Mouse (Mus musculus) adrenal gland, postnatal 14 days (tissue): ENCODE measurements around the gene Capzb. TPM values are rescaled to one million over a fixed set of nuclear protein-coding genes. Genes with fewer than 3 reads are reported as not detected.
A peak's percentile ranks its signal among the peaks of the same experiment; 100 is the strongest.

Experiments
- DNase-seq: peaks from one replicate; pipeline ENCODE4 v3.0.0; 2021; ENCODE audit warnings: mixed read lengths
- total RNA-seq: library from RNA; stranded (reverse); gene quantifications from 2 replicates; pipeline ENCODE4 v1.2.3, GENCODE M21; 2021

Gene Capzb
- total RNA-seq, 1 experiment from 2014 or later, result 319 TPM

DNA sequence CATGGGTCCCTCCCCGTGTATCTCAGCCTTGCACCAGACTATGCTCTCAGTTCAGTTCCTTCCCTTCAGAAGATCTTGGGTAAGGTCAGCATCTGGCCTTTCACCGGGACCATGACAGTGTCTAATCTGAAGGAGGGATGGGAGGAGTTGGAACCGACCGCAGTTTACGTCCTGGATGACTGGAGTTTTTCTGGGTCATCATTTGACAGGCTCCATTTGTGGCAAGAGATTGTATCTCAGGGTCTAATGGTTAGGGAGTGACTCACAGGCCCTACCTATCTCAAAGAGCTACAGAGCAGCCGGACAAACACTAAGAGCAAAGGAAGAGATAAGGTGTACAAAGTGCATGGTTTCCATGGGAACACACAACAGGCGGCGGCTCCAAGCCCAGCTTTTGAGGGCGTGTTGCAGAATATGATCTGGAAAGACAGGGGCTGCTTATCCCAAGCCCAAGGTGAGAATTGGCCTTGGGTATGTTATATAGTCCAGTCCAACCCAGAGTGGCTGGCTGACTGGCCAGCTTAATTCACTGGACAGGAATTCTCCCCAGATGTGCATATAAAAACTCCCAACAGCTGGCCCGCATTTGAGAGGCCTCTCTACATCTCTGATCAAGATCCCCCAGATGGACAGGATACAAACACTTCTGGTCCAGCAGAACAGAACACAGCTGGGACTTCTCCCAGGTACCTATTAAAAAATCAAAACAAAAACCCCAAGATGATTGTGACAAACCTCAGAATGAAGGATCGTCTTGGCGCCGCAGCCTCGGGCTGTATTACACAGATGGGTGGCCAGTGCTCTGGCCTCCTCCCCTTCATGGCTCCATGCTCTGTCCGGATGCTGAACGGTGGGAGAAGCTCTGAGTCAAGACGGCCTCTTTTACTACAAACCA, 12.7 kb upstream of the Capzb start:
- DNase-seq, result peak; percentile 37

DNA sequence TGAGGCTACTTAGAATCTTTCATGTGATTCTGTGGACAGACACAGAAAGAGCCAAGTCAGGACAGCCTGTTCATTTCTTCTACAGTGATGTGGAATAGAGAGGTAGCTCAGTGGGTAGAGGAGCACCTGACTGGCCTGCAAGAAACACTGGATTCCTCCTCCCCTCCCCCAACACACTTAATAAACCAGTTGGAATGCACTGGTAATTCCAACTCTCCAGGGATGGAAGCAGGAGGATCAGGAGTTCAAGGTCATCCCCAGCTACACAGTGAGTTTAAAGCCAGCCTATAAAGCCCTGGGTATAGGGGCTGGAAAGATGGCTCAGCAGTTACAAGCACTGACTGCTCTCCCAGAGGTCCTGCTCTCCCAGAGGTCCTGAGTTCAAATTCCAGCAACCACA, 10.2 kb upstream of the Capzb start:
- DNase-seq, result no peak

DNA sequence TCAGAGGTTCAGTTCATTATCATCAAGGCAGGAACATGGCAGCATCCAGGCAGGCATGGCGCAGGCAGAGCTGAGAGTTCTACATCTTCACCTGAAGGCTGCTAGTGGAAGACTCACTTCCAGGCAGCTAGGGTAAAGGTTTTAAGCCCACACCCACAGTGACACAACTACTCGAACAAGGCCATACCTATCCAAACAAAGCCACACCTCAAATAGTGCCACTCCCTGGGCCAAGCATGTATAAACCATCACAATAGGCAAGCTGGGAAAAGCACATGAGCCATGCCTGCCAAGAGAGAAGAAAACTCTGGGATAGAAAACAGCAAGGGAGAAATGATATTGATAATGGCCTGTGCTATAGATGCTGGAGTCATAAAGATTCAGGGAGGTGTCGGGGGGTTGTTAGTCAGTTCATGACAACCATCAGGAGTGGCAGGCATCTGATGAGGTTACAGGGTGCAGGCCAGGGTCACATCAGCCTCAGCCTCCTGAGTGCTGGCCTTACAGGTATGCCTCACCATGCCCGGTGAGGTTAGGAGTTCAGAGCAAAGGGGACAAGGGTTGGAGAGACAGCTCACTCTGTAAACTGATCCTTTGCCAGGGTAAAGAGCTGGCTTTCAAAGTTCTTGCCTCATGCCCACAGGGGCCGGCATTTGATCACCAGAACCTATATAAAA, 6.8 kb upstream of the Capzb start:
- DNase-seq, result no peak

DNA sequence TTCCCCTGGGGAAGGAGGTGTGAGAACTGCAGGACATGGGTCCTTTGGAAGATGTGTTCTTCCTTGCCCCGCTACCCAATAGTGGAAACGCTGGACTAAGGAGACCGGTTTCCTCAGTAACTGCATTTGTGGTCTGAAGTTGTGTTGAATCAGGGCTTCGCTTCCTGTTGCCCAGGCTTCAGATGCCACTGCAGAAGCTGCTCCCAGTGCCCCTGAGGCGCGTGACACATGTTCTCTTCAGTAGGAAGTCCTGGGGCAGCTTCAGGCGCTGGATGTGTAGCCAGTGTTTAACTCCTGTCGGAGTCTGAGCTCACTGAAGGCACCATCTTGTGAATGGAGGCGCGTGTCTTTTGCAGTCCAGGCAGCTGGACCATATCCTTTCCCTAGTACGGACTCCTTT, 4.8 kb upstream of the Capzb start:
- DNase-seq, result no peak

DNA sequence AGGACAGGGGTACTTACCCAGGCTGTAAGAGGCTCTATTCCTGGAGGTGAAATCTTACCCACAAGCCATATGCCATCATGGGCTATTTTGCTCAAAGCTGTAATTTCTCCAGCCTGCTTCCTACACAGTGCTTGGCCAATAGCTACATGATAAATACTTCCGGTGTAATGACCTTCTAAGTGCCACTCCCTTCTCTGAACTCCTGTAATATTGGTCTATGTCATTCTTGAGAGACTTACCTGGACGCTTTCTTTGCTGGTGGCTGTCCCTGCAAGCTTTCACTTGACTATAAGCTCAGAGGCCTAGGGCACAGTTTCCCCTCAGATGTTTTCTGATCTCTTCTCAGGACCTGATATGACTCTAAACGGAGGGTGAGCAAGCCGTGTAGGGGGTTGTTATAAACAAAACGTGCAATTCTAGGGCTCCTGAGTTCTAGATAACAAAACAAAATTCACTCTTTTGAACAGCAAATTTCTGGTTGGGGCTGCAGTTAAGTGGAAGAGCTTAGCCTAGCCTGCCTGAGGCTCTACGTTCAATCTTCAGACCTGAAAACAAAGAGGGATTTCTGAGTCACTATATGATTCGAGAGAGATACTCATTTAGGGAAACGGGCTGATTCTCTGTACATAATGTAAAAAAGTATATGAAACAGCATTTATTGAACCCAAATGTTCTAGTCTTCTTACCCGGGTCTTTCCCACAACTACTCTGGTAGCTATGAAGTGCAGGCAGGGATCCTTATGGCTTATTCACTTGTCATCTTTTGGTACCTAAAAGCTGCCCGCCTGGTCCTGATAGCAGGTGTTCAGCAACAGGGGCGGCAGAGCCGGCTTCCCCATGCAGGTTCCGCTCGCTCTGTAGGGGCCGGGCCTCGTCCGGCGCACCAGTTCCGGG, 847 bp upstream of the Capzb start:
- no peak for DNase-seq

DNA sequence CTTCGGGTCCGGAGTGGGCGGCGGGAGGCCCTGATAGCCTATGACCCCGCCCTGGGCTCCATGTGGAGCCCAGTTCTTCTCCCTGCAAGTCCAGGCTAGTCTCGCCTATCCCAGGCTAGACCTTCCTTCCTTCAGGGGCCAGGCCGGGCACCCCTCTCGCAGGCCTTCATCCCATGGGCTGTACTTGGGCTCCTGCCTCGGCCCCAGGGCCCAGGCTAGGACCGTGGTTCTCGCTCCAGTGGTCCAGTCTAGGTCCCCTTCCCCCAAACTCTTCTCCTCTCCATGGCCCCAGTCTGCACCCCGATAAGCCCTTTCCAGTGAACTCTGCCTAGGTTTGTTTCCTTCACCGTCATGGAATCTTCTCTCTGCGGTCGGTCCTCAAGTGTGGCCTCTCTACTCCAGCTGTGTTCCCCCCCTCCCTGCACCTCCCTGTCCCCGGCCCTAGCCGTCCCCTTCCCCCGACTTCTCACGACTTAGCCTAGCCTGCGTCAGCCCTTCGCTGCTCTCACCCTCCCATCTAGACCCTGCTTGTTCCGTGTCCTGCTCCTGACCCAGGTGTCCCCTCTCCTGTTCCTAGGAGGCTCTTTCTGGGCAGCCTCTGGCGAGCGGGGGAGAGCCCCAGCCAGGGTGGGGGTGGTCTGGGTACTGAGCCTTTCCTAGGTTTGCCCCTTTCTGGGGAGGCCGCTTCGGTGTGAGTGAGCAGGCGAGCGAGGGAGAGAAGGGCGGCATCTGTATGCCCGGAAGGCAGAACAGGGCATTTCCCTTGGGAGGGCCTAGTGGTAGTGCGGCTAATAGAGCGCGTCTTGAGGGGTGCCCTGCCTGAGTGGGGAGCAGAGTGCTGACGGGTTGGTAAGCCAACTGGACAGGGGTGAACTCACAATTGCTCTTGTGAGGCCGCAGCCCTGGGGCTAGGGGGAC, 736 bp downstream of the Capzb start:
- DNase-seq, result peak; percentile 66

DNA sequence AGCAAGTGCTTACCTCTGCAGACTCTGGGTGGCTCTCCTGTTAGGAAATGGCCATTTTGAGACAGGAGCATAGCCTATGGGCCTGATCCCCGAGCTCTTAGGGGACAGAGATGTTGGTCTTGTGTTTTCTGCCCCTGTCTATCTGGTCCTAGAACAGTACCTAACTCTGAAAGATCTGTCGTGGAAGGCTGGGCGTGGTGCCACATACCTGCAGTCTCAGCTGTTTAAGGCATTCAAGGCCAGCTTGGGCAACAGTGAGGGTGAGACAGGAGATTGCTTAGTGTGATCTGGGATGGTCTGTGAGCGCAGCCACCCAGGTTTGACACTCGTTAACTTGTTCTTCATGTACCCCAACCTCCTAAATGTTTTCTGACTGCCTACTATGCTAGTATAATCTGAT, 2.4 kb downstream of the Capzb start:
- peak; percentile 25 for DNase-seq

DNA sequence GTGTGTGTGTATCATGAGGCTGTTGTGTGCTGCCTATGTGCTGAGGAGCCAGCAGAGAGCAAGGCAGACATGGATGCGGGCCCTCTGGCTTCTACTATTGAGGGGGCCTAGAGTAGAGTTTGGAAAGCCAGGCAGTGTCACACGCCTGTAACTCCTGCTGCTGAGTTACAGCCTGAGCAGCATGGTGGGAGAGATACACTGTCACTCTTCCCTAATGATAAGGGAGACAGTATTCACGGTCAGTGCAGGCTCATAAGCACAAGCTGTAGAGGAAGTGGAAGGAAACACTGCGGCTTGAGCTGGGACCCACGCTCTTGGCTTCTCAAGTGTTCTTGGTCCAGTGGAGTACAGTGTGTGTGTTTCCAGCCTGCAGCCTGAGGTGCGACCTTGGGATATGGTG, 3.8 kb downstream of the Capzb start:
- DNase-seq, result peak; percentile 9

DNA sequence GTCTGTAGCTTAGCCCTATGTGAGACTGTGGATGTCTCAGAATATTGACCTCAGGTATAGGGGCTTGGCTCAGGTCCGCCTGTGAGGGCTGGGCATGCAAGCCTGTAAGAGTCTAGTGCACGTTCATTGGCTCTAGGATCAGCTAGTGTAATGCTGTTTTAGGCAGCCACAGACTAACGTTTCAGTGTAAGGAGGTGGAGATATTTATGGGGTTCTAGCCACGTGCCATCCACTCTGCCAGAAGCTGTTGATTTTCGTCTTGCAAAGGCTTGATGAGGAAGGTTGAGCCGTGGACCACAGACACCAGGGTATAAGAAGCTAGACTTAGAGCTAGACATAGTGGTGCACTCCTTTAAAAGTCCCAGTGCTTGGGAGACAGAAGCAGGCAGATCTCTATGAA, 4.2 kb downstream of the Capzb start:
- DNase-seq, result no peak

DNA sequence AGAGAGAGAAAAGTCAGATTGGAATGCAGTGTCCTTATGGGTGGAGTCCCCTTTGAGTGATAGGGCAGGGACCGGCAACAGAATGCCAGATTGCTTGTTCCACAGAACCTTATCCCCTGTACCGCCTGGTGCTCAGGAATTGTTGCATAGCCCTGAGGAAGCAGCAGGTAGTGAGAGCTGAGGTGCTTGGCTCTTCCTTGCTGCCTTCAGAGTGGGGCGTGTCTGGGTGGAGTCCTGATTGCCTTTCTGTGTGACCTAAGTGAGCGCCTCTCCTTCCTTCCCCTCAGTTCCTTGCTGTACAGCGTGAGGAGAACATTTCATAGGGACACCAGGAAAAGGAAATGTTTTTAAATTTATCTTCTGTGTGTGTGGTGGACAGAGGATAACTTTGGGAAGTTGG, 4.8 kb downstream of the Capzb start:
- DNase-seq, result peak; percentile 17

DNA sequence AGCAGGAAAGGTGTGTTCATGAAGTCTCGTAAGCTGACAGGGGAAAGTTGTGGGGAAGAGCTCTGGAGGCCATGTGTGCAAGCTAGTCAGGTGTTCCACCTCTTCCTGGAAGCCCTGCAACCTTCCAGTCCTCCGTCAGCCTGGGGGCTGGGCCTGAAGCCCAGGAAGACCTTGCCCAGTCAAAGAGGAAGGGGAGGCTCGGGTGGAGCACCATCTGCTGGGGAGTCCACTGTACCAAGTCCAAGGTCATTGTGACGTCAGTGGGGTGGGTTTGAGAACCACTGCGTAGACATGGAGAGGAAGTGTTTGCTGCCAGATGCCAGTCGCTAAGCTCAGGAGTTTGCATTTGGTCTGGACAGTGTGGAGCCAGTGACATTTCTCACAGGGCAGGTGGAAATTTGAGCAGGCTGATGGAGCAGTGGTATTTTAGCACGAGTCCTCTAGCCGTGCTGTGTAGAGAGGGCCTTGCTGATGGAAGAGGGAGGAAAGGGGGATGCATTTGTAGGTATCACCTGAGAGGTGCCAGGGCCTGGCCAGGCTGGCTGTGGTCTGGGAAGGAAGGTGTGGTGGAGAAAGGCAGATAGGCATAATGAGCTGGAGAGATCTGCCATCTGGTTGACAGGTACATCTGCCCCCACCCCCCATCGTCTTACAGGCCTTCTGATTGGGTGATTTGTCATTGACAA, 5.4 kb downstream of the Capzb start:
- peak; percentile 73 for DNase-seq

DNA sequence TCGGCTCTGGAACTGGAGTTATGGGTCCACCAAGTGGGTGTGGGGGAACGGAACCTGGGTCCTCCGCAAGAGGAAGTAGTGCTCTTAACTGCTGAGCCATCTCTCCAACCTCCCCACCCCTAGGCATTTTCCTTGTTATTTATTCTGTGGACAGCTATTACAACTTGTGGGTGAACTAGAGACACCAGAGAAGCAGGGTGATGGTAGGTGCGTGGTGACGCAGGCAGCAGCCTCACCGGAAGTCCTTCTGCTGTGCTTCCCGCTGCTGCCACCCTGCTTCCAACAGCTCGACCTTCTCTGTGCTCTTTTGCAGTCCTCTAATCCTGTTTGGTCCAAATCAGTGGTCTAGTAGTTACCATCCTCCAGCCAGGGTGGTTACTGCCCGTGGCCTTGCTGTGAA, 6.4 kb downstream of the Capzb start:
- DNase-seq, result no peak

DNA sequence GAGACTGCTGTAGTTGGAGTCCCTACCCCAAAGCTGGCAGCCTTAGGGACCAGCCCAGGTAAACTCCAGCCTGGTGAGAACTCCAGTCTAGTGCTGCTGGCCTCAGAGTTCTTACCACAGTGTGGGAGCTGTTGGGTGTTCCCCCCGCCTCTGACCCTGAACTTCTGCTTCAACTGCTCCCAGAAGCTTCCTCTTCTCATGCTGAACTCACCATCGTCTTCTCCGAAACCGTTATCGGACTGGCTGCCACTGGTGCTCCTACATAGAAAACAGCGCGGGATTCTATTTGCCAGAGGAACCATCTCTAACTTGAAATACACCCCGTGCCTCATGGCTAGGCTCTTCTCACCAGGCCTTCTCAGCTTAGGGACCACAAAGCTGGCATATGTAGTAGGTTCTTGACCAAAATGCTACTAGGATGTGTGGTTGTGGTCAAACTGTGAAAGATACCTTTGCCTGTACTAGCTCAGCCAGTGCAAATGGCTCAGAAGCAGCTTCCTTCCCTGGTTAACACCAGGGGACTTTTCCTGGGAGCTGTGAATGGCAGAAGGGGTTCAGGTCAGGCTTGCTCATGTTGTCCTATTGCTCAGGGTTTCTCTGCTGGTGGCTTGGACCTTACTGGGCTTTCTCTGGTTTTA, 7.1 kb downstream of the Capzb start:
- no peak for DNase-seq

DNA sequence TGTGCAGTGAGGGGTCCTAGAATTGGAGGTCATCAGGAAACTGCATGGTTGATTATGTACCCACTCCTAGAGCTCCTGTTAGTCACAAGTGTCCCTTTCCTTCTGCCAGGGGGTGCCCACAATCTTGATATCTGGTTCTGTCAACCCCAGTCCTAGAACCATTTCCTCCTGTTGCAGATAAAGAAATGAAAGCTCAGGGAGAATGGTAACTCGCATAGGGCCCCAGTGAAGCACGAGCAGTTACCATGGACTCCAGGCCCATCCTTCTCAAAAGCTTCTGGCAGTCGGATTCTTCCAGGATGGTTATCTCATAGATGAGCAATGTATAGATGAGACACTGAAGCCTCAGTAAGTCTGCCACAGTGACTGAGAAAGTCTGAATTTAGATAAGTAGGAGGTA, 8.2 kb downstream of the Capzb start:
- no peak for DNase-seq

DNA sequence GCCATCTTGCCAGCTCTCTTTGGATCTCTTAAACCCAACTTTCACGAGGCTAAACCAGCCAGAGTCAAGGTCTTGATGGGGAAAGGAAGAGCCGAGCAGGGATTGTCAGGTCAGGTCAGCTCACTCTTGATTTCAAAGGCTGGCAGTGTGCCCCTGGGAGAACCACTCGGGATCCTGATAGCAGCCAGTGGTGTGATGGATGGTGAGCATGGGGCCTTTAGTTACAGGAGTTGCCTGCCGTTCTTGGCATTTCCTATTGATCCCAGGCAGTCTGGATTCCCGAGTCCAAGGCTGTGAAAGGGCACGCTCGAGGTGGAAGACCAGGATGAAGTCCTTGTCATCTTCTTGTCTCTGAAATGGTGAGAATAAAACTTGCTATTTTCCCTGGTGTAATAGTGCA, 9.9 kb downstream of the Capzb start:
- DNase-seq, result peak; percentile 75

DNA sequence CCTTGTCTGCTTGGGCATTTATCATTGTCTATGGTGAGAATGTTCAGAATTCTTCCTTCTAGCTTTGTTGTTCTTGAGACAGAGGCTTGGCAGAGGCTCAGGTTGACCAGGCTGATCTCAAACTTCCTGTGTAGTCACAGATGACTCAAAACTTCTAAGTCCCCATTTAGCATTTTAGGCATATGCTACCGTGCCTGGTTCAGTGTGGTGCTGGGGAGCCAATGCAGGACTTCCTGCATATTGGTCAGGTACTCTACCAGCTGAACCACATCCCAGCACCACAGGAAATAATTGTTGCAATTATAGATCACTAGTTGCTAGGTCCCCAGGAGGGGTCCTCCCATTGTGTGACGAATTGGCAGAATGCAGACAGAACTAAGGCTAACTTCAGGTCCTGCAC, 10.7 kb downstream of the Capzb start:
- DNase-seq, result peak; percentile 57

DNA sequence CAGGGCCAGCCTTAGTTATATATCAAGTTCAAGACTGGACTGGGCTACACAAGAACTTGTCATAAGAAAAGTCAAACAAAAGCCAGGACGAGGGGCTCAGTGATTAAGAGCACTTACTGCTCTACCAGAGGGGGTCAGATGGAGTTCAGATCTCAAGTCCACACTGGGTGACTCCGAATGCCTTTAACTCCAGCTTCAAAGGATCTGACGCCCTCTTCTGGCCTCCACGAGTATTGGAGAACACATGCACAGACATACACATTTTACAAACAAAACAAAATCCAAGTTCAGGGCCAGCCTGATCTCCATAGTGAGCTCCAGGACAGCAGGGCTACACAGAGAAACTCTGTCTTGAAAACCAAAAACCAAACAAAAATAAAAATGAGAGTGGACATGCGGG, 13.1 kb downstream of the Capzb start:
- DNase-seq, result no peak

DNA sequence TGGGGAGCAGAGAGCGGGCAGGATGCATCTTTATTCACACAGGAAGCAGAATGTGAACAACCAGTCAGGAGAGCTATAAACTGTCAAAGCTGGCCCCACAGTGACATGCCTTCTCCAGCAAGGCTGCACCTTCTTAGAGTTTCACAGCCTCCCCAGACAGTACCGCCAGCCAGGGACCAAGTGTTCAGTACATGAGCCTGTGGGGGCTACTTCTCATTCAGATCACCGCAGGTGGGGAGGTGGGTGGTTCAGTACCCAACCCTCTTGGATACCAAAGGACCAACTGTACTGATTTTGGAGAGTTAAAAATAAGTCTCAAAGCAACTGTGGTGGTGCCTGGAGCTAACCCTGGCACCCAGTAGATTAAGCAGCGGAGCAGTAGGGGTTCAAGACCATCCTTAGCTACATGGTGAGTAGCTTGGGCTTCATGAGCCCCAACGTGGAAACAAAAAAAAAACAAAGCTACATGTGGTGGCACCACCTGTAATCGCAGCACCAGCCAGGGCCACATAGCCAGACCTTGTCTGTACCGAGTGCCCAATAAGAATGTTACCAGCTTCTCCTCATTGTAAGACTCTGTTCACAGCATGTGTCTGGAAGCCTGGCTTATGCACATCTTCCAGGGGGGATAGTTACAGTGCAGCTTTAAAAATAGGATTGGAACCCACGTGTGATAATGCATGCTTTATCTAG, 13.8 kb downstream of the Capzb start:
- DNase-seq, result no peak

DNA sequence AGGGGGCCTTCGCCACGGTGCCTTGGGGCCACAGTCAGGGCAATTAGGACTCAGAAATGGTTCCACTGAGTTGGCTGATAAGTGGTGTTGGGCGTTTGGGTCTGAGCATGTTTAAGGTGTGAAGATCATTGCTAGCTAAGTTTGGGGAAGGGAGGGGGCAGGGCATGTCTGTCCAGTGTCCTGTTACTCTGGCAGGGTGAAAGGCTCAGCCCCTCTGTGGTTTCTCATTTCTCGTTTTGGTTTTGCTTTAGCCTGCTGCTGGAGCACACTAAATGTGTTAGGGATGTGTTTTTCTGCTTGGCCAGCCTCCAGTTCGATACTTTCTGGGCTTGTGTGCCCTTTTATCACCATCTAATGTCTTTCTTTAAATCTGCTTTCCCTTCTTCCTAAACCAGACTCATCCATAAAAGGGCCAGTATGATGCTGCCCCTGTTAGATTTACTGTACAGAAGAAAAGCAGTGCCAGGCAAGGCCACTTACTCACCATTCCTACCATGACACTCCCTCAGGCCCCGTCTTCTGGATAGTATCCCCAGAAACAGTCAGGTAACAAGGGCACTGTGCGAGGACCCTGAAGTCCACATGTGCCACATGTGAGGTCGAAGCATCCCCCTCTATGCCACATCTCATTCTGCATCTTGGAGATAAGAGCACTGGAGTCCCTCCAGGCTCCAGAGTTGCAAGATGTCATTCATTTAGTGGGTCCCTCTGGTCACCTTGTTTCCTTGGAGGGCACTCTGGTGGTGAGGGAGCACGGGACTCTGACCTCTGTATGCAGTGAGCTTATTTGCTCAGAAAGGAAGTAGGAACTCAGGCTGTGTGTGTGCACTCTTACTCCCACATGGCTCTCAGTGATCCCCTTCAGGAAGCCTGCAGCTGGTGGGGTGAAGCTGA, 15.8 kb downstream of the Capzb start:
- no peak for DNase-seq
